Mouse (Mus musculus): Measurements from ENCODE around the gene Skiv2l.

Gene Skiv2l

DNA sequence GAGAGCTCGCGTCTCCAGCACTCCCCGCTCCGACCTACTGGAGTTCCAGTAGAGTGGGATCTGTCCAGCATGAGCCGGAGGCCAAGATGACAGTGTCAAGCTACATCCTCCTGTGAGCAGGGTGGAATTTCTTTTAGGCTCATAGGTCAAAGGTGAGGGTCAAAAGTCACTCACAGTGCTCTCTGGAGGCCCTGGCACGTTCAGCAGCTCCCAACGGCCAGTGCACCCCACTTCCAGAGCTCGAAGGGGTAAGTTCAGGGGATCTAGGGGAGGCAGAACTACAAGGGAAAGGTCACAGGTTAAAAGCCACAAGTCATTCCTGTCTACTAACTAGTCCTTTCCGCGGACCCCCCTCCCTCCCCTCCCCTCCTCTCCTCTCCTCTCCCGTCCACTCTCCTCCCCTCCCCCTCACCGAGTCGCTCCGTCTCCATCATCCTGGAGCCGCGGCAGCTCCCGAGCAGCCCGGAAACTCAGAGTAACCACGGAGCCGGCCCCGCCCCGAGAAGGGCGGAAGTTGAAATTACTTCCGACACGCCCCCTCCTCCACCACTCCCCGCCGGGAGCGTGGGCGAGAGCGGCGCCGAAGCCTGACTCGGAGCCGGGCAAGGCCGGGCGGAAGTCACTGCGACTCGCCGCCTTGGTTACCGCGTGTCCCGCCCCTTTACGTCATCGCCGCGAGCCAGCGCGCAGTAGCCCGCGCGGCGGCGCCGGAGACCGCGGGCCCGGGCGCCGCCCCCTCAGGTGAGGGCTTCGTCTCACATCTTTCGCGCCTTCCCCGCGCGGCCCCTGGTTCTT is at the start of gene Skiv2l, which contains the start of gene Nelfe:
Gene Skiv2l, minus strand, starts transcription at position 489 of the 795 bp plus-strand sequence.
Gene Nelfe, plus strand, starts transcription at position 670 of the 795 bp plus-strand sequence.
- peak; percentile 99 for DNase-seq (ENCODE audit: low read depth, low spot score)

- DNase-seq (ENCODE audit: low read depth, low spot score), result peak; percentile 84
Measured at GRCm38 (mm10) chr17:34899053-34899889, 49.3 kb upstream of the Skiv2l start.

DNA sequence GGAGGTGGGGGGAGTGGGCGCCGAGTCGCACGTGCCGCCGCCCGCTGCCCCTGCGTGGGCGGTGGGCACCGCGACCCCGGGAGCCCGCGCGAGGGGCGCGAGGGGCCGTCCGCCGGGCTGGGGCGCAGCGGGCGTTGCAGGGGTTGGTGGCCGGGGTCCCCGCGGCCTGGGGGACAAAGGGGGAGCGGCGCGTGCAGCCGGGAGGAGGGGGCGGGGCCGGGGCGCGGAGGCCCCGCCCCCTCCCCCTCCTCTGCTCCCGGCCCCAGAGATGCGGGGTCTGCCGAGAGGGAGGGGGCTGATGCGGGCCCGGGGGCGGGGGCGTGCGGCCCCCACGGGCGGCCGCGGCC is 48.7 kb upstream of the Skiv2l start:
- DNase-seq (ENCODE audit: low read depth, low spot score), result no peak

GRCm38 (mm10) chr17:34898160-34898586 is 48.2 kb upstream of the Skiv2l start, which contains the start of the genes C2 and Ehmt2:
C2 (minus strand) TSS chr17:34898265.
Ehmt2 (plus strand) TSS chr17:34898469.
- peak; percentile 91 for DNase-seq (ENCODE audit: low read depth, low spot score)

- DNase-seq (ENCODE audit: low read depth, low spot score), result no peak
Measured at GRCm38 (mm10) chr17:34897373-34898159, 47.6 kb upstream of the Skiv2l start.

DNA sequence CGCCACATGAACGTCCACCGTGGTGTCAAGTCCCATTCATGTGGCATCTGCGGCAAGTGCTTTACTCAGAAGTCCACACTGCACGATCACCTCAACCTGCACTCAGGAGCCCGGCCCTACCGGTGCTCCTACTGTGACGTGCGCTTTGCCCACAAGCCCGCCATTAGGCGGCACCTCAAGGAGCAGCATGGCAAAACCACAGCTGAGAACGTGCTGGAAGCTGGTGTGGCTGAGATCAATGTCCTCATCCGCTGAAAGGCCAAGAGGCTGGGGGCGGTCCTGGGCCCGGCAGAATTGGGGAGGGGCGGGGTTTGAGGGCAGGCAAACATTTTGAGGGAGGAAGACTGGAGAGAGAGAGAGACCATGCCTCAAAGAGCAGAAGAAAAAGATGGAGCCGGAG is 46.4 kb upstream of the Skiv2l start:
- DNase-seq (ENCODE audit: low read depth, low spot score), result peak; percentile 60

DNA sequence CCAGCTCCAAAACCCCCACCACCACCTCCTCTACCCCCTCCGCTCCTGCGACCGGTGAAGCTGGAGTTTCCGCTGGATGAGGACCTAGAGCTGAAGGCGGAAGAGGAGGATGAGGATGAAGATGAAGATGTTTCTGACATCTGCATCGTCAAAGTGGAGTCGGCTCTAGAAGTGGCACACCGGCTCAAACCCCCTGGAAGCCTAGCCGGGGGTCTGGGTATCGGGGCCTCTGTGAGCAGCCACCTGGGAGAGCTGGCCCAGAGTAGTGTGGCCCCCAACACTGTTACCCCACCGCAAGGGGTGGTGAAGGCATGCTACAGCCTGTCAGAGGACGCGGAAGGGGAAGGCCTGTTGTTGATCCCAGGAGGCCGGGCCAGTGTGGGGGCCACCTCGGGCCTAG is 45.7 kb upstream of the Skiv2l start:
- peak; percentile 17 for DNase-seq (ENCODE audit: low read depth, low spot score)

DNA sequence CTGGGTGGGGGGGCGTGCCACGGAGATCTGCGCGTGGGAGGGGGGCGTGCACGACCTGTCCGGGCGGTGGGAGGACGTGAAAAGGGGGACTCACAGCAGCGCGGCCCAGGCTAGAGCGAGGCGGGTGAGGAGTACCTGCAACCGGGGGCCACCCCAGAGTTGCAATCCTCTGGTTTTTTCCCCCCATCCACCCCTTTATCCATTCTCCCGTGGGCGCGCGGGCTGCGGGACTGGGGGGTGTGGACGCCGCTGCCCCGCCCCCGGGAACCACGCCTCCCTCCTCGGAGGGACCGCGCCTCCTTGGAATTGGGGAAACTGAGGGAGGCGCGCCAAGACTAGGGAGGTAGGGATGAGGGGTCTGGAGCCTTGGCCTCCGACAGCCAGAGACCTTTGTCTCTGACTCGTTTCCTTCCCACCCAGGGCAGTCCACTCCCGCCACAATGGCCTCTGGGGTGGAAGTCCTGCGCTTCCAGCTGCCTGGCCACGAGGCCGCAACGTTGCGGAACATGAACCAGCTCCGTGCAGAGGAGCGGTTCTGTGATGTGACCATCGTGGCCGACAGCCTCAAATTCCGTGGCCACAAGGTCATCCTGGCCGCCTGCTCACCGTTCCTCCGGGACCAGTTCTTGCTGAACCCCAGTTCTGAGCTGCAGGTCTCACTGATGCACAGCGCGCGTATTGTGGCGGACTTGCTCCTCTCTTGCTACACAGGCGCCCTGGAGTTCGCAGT is 45.0 kb upstream of the Skiv2l start:
- peak; percentile 43 for DNase-seq (ENCODE audit: low read depth, low spot score)

- peak; percentile 96 for DNase-seq (ENCODE audit: low read depth, low spot score)
Measured at GRCm38 (mm10) chr17:34894074-34894597, 44.1 kb upstream of the Skiv2l start.

DNA sequence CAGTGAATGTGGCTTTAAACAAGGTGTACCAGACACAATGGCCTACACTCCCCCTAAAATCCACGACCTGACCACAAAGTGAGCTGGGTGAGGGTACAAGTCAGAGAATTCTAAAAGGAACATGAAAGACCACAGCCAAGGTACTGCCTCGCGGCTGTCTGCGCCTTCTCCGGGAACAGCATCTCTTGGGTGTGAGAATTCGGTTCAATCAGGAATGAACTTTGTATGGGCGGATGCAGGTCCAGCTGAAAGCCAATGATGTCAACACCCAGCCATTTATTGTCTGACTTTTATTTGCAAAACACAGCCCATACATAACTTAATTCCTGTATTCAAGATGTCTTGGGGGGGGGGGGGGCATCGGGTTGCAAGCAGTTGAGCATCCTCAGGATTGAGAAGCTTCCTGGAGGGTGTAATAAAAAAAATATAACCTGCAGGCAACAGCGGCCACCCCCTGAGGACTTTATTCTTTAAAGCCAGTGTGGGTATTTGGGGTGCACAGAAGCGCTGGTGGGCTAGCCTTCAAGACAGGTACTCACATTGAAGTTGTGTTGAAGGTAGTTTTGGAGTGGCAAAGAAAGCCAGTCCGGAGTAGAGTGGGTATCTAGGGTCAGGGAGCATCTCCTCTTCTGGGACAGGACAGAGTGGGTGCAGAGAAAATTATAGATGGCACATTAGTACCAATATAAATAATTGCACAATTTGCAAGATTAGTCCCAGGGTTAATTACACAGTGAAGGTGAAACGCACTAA is 43.2 kb upstream of the Skiv2l start:
- no peak for DNase-seq (ENCODE audit: low read depth, low spot score)

DNA sequence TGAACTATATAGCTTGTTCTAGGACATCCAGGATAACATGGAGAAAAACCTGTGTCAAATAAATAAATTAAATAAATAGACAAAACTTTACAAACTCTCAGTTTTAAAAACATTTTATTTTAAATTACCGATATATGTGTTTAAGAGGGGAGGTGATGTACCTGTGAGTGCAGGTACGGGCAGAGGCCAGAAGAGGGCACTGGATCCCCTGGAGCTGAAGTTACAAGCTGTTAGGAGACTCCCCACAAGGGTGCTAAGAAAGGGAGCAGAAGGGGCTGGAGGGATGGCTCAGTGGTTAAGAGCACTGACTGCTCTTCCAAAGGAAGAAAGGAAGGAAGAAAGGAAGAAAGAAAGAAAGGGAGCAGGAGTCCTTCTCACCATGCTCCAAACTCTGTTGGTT is 41.4 kb upstream of the Skiv2l start:
- peak; percentile 52 for DNase-seq (ENCODE audit: low read depth, low spot score)

DNA sequence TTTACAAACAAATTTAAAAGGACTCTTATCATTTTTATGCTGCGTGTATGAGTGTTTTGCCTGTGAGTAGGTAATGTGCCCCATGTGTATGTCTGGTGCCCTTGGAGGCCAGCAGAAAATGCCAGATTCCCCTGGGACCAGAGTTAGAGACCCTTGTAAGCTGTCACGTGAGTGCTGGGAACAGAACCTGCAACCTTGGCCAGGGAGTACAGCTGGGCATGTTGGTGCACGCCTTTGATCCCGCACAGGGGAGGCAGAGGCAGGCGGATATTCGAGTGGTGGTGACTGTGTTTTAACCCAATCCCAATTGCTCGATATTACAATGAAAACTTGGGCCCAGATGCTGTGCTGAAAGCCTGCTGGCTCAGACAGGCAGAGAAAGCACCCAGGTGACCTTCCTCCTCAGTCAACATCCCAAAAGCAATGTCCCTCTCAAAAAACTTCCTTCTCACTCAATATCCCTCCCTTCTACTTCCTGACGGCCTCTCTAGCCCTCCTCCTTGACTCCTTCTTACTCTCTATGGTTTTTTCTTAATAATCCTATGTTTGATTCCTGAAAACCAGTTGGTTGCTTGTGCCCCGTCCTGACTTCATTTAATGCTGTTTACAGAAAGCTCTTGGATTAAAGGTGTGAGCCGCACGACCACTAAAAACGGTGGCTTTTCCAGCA is 40.2 kb upstream of the Skiv2l start:
- no peak for DNase-seq (ENCODE audit: low read depth, low spot score)

DNA sequence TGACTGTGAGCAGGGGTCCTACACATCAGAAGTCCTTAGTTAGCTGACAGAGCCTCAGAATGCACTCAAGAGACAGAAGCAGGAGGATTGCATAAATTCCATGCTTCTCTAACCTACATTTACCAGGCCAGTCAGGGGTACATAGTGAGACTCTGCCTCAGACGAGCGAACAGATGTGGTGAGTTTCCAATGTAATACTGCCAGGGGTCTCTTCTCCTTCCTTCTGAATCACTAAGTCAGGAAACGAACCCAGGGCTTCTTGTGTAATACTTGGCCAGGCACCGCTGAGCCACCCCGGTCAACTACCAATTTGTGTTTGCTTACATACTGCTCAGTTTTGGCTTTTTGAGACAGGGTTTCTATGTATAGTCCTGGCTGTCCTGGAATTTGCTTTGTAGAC is 37.9 kb upstream of the Skiv2l start:
- DNase-seq (ENCODE audit: low read depth, low spot score), result no peak

- no peak for DNase-seq (ENCODE audit: low read depth, low spot score)
Measured at GRCm38 (mm10) chr17:34885615-34886014, 35.6 kb upstream of the Skiv2l start.

DNA sequence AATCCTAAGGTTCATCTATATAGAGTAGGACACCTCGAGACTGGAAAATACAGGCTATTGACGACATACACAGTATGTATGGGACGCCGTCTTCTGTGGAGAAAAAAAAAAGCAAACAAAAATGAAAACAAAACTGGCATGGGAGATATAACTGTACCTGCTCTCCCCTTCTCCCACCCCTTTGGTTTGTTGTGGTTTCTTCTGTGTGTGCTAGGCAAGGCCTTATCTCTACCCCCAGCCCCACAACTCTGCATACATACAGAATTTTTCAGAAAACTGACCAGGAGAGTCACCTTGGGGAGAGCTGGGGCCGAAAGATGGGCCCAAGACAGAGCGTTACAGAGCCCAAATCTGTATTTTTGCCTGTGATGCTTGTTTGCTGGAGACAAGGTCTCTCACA is 34.7 kb upstream of the Skiv2l start:
- no peak for DNase-seq (ENCODE audit: low read depth, low spot score)

DNA sequence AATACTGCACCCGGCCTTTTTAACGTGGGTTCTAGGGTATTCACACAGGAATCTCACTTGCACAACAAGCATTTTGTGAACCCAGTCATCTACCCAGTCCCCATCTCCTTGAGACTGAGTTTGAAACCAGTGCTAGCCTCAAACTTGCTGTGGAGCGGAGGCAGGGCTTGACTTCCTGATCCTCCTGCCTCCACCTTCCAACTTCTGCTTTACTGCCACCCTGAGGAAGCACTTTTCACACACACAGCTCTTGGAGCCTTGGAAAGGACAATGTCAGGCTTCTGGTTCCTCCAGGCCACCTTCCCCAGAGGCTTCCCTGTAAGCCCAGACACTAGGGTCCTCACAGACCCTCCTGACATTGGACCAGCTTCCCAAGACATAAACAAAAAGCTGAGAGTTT is 33.3 kb upstream of the Skiv2l start:
- DNase-seq (ENCODE audit: low read depth, low spot score), result no peak

DNA sequence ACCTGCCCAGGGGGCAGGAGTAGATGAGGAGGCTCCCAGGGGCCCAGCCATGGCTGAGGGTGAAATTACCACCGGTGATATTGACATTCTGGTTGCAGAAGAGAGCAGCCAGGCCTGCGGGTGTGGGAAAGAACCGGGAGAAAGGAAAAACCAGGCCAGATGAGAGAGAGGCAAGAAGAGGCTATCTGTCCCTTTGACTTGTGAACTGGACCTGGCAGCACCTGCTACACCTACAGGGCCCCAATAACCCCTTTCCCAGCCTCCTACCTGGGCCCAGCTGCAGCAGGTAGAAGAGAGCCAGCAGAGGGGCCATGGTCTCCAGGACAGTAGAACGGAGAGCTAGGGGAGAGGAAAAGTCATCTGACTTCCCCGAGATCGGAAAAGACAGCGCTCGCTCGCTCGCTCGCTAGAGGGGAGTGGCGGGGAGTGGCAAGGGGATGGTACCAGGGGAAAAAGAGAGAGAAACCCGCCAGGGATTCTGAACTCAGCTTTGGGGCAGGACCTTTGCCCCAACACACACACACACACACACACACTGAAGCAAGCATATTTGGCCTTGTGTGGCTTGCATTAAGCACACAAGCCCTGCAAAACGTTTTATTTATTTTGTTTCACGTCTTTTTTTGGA is 31.8 kb upstream of the Skiv2l start, which contains the start of gene Gm20547:
Gene Gm20547, minus strand, starts transcription at position 360 of the 628 bp plus-strand sequence.
- no peak for DNase-seq (ENCODE audit: low read depth, low spot score)

DNA sequence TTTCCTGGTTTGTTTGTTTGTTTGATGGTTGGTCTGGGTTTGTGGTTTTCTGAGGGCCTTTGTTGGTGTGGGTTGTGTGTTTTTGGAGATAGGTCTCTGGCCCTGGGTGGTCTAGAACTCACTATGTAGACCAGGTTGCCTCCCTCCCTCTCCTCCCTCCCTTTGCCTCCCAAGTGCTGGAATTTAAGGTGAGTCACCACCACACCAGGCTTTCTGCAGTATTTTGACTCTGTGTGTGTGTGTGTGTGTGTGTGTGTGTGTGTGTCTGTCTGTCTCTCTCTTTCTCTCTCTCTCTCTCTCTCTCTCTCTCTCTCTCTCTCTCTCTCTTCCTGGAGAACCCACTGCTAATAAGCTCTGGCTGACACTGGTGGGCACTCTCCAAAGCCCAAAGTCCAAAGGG is 31.2 kb upstream of the Skiv2l start:
- DNase-seq (ENCODE audit: low read depth, low spot score), result no peak

DNA sequence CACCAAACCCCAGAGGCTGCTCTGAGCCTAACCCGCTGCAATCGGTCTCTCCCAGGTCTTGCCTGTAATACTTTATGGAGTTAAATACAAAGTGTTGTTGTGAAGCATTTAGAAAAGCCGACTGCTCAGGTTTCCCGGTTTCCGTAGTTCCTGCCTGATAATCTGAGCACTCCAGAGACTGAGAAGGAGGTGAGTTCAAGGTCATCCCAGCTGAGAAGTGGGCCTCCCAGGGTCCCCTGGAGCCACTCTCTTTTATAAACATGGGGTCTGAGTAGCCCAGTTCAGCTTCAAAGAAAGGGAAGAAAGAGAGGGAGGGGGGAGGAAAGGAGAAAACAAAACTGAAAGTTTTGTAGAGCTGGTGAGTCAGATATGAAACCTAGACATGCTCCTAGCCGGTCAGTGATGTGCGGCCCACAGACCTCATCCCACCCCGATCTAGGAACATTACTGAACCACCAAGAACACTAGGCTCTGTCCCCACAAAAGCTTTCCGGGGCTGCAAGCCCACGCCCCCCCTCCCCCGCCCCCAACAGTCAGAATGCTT is 29.4 kb upstream of the Skiv2l start, which contains the start of gene Zbtb12:
Gene Zbtb12, plus strand, starts transcription at position 148 of the 544 bp plus-strand sequence.
- DNase-seq (ENCODE audit: low read depth, low spot score), result peak; percentile 32
